Mouse (Mus musculus) urinary bladder, adult 18-20 months (tissue): ENCODE data around the gene Blvra.
A peak's percentile ranks its signal among the peaks of the same experiment; 100 is the strongest.

ENCODE experiments used
- DNase-seq, 2 experiments: peaks; one replicate each; pipeline ENCODE4 v3.0.0; 2022; ENCODE audit warnings: low spot score in 2 of 2, mixed read lengths in 2 of 2

Gene Blvra

DNA sequence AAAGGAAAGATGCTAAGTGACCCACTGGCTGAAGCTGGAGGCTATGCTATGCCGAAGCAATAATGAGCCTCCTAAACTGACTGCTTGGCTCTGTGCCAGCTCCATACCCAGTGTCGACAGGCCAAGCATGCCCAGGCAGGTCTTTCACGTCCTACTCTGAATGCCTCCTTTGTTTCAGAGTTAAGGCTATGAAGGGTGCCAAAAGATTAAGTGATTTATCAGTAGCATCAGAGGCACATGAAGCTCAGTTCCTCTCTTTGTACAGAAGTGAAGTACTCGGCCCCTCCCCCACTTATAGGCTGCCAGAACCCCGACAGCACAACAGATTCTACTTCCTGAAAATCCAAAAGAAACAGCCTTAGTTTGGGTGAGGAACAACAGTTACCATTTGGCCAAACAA is 66.5 kb downstream of the Blvra start:
- DNase-seq = peak; percentile 53 to 58

- no peak for DNase-seq
Measured at GRCm38 (mm10) chr2:127137838-127138420, 67.5 kb downstream of the Blvra start.

DNA sequence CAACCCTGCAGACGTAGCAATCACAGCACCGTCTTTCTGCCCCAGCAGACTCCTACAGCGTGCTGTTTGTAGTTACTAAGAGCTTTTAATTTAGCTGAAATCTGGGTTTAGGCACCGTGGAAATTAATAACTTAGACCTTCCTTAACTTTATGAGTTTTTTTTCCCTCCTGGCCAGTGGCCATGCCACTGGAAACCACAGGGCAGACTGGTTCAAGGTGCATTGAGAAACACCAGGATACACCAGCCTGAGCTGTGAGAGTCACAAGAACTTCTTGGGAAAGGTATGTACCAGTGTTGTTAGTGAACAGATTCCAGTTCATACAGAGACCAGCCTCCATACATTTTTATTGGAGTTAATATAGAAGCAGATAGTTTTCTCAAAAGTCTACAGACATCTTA is 68.0 kb downstream of the Blvra start:
- no peak for DNase-seq

- DNase-seq = no peak
Measured at GRCm38 (mm10) chr2:127139094-127139493, 68.6 kb downstream of the Blvra start.

GRCm38 (mm10) chr2:127139605-127140004 is 69.1 kb downstream of the Blvra start:
- DNase-seq = no peak

DNA sequence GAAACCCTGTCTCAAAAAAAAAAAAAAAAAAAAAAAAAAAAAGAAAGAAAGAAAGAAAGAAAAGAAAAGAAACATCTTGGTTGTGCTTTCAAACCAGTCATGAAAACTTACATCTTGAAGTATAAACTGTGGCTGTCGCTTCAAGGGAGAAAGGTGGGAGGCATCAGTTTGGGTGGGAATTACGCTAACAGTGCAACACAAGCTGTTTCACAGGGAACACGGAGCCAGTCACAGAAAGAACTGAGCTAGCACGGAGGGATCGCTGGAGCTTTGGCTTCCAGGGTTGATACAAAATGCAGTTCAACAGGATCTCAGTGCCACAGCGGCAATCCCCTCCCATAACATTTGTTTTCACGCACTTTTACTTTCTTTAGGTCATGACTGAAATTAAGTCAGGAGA is 69.5 kb downstream of the Blvra start:
- no peak for DNase-seq

- DNase-seq = no peak
Measured at GRCm38 (mm10) chr2:127142031-127142430, 71.6 kb downstream of the Blvra start.

DNA sequence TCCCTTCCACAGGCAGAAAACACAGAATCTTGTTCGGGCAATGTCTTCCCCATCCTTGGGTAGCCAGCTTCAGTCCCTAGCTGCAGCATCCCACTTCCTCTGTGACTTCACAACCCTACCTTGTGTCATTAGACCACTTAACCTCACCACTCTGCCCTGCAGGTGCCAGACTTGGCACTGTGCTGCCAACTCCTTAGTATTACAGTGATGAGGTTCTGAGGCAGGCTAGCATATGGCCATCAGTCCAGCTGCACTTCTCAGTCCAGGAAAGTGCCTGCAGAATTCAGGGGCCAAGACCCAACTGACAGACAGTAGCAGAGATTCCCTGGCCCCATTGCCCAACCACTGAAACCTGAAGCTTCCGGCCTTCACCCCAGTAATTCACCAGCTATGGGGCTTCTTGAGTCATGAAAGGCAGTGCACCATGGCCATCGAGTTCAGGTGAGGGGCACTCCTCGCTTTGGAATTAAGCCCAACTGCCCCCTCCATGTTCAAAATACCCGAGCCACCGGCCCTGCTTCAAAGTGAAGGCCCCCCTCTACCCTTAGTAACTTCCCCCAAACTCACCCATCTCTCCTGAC is 72.2 kb downstream of the Blvra start:
- no peak for DNase-seq

DNA sequence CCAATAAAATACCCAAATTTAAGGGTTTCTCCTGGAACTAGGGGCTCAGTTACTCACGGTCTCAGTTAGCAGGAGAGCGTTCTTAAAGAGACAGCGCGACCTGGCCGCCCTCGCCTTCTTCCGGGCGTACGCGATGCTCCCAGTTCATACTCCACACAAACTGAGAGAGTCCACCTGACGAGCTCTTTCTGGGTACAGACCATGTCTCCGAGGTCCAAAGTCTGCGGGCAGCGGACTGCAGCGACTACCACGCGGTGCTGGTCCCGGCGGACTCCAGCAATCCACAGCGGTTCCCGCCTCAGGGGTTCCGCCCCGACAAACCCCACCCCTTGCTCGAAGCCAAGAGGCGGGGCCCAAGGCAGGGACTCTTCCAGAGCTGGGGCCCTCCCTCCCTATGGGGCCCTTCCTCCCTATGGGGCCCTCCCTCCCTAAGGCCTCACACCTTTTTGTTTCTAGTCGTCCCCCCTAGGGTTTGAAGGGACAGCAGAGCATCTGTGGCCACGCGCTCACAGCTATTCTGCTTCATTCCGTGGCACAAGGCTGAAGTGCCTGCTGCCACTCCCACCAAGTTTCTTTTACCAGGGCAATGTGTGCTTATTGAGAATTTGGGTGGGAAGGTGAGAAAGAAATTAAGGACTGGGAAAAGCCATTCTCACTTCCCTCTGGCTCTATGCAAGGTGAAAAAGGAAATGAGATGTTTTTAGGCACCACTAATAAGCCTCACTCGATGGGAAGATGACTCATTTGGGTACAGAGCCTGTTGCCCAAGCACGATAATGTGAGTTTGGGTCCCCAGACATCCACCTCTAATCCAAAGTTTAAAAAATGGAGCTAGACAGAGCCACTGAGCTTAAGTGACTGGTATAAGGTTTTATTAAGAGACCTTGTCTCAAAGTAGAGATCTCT is 72.9 kb downstream of the Blvra start, which contains the start of gene Itpripl1:
Itpripl1 (minus strand) TSS at position 285 of the 906 bp plus-strand sequence.
- peak; percentile 78 to 87 for DNase-seq

- DNase-seq = no peak
Measured at GRCm38 (mm10) chr2:127145699-127146098, 75.2 kb downstream of the Blvra start.
